In the genomic region with DNA sequence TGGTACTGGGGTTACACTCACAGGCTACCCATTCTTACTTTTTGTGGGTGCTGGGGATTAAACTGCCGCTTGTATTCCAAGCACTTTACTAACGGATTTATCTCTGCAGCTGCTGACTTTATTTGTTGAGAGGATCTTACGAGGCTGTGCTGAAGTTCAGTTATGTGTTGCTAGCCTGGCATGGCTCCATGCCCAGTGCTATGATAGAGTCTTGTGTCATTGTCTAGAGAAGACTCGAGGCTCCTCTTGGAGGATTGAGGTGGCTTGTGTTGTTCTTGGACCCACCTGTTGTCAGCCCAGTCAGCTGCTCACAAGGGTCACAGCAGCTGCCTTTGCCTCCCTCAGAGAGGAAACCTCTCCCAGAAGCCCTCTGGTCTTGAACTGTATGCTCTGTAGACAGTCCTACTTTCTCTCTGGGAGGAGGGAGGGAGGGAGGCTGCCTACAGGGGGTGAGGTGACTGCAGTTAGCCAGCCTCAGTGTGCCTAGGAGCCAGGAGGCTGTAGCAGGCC, we compare ENCODE assay signal across 16 mouse cellular contexts. TPM values are rescaled to one million over a fixed set of nuclear protein-coding genes. Genes with fewer than 3 reads are reported as not detected.
DNase-seq lines count a peak whose midpoint lies in the region; TF ChIP-seq lines count a peak whose summit lies in the region.
"Had no signal": no experiment of that assay in that cellular context is flagged by ENCODE, and none has a peak within 500 bp of the region (broad histone marks: within the 10 kb centered on the region; RNA-seq: fewer than 3 reads in every experiment).

No protein-coding gene starts in this region.

- TF ChIP-seq POLR2A in heart, adult 2 months (IDR thresholded peaks at IDR 0.05; ENCODE audit: insufficient read depth, low read depth, low read length), result no peak
- no peak for TF ChIP-seq POLR2A in spleen, adult 2 months (IDR thresholded peaks at IDR 0.05; ENCODE audit: low read depth, low read length)

- TF ChIP-seq EP300 in heart, adult 2 months (IDR thresholded peaks at IDR 0.05; ENCODE audit: insufficient read depth, low read depth, low read length), result no peak

- 55% methylated on average over 4 of the region's 4 CpGs for WGBS in heart, adult 2 months
- 80% methylated on average over 4 of the region's 4 CpGs for WGBS in spleen, adult 2 months

- no peaks in the 10 kb centered on the region for H3K27me3 ChIP-seq in heart, adult 2 months (ENCODE audit: control insufficient read depth, insufficient read depth, low read length)
- no peaks in the 10 kb centered on the region for H3K27me3 ChIP-seq in spleen, adult 2 months (ENCODE audit: control insufficient read depth, insufficient read depth, low read length)
- H3K27me3 ChIP-seq: embryonic facial prominence, embryonic 15.5 days; forebrain, embryonic 12.5 days; liver, embryonic 15.5 days; neural tube, embryonic 15.5 days had no signal

- peak overlapping the region; percentile 15; the same call in 1 of the 2 replicates for H3K9ac ChIP-seq in heart, adult 2 months (ENCODE audit: low read depth, low read length)
- H3K9ac ChIP-seq: embryonic facial prominence, embryonic 15.5 days; forebrain, embryonic 12.5 days; liver, embryonic 15.5 days; neural tube, embryonic 15.5 days had no signal

- intact Hi-C loops in heart, adult 2 months (cut with DNase I), result no loop called here

- no peak for TF ChIP-seq CTCF in heart, adult 2 months (IDR thresholded peaks at IDR 0.05)
- no peak for TF ChIP-seq CTCF in layer of hippocampus, adult 2 months (conservative IDR thresholded peaks at IDR 0.05)
- no peak for TF ChIP-seq CTCF in spleen, adult 2 months (IDR thresholded peaks at IDR 0.05; ENCODE audit: extremely low read depth, insufficient read depth, insufficient read length, insufficient replicate concordance)

- DNase-seq in heart, adult 2 months, result peak in 1 of 2 experiments; percentile 18
- DNase-seq in heart, adult 8-10 months (ENCODE audit: low spot score), result no peak
- DNase-seq in layer of hippocampus, adult 2 months (ENCODE audit: low spot score in 2 of 2), result no peak
- no peak for DNase-seq in layer of hippocampus, adult 8-10 months (ENCODE audit: low spot score in 2 of 2)
- DNase-seq in spleen, adult 2 months (ENCODE audit: low read depth in 1 of 2, low spot score in 2 of 2), result no peak
- no peak for DNase-seq in spleen, adult 18-20 months
- DNase-seq in Muller cell, postnatal 12 days (ENCODE audit: inconsistent ontology term), result no peak
- DNase-seq: adrenal gland, adult 2 months; cerebellum, adult 18-20 months; retina, postnatal 1 day; thymus, postnatal 14 days had no signal

- H3K79me2 ChIP-seq in heart, adult 2 months (replicated peaks; ENCODE audit: control insufficient read depth, insufficient read depth, low read length), result peaks cover under 1% of the 10 kb centered on the region; the same call in 1 of the 2 replicates

- H3K4me1 ChIP-seq in heart, adult 2 months (ENCODE audit: control insufficient read depth, insufficient read depth, low read length), result peaks cover 7% of the 10 kb centered on the region
- H3K4me1 ChIP-seq in spleen, adult 2 months (ENCODE audit: control insufficient read depth, insufficient read depth, insufficient read length), result peaks cover 3% of the 10 kb centered on the region; the same call in 1 of the 2 replicates
- H3K4me1 ChIP-seq: embryonic facial prominence, embryonic 15.5 days; forebrain, embryonic 12.5 days; neural tube, embryonic 15.5 days had no signal

- H3K4me3 ChIP-seq in heart, adult 2 months, result no peak overlapping the region
- H3K4me3 ChIP-seq in layer of hippocampus, adult 2 months, result no peak overlapping the region
- no peak overlapping the region for H3K4me3 ChIP-seq in spleen, adult 2 months (ENCODE audit: extremely low read depth, insufficient read depth, insufficient read length)
- H3K4me3 ChIP-seq: embryonic facial prominence, embryonic 15.5 days; forebrain, embryonic 12.5 days; liver, embryonic 15.5 days; neural tube, embryonic 15.5 days had no signal

- H3K36me3 ChIP-seq in heart, adult 2 months (ENCODE audit: control insufficient read depth, insufficient read depth, low read length), result peaks cover 9% of the 10 kb centered on the region
- peaks cover 13% of the 10 kb centered on the region for H3K36me3 ChIP-seq in spleen, adult 2 months (ENCODE audit: control insufficient read depth, insufficient read depth, low read length)

- peak overlapping the region; percentile 88 for H3K27ac ChIP-seq in heart, adult 2 months
- peak overlapping the region; percentile 2; the same call in 1 of the 2 replicates for H3K27ac ChIP-seq in layer of hippocampus, adult 2 months
- peak overlapping the region; percentile 7 for H3K27ac ChIP-seq in spleen, adult 2 months (ENCODE audit: insufficient read depth, low read length)
- H3K27ac ChIP-seq: embryonic facial prominence, embryonic 15.5 days; forebrain, embryonic 12.5 days; hindbrain, postnatal 0 days; liver, embryonic 15.5 days; neural tube, embryonic 15.5 days had no signal

RNA-seq across cellular contexts. Expression of a gene that starts 19.6 kb away (rescaled TPM):
- total RNA-seq in heart, adult 2 months (2021), result 10 to 100 TPM; 45.9 to 50.3 TPM
- 34.1 and 50.8 TPM in 2 replicates for polyA plus RNA-seq in heart, adult 2 months (2012; rRNA removed)
- 10 to 100 TPM; 48.0 to 58.0 (median 50.7) TPM for total RNA-seq in heart, adult 8-10 months (2022)
- 10 to 100 TPM; 78.8 to 91.0 TPM for total RNA-seq in layer of hippocampus, adult 2 months (2021)
- total RNA-seq in layer of hippocampus, adult 8-10 months (2022), result 10 to 100 TPM; 87.2 to 98.8 (median 91.4) TPM
- 23.8 and 24.7 TPM in 2 replicates for polyA plus RNA-seq in spleen, adult 2 months (2012; rRNA removed)

RNA-seq across cellular contexts. Expression of a gene that starts 32.1 kb away (rescaled TPM):
- 10 to 100 TPM; 38.2 to 45.4 TPM for total RNA-seq in heart, adult 2 months (2021)
- polyA plus RNA-seq in heart, adult 2 months (2012; rRNA removed), result 57.3 and 59.6 TPM in 2 replicates
- total RNA-seq in heart, adult 8-10 months (2022), result 10 to 100 TPM; 39.1 to 45.9 (median 43.7) TPM
- total RNA-seq in layer of hippocampus, adult 2 months (2021), result 10 to 100 TPM; 52.5 to 53.8 TPM
- total RNA-seq in layer of hippocampus, adult 8-10 months (2022), result 10 to 100 TPM; 47.8 to 56.9 (median 50.8) TPM
- 91.4 and 137 TPM in 2 replicates for polyA plus RNA-seq in spleen, adult 2 months (2012; rRNA removed)

Comparison
In these comparisons a context has a peak if more than half of its experiments do, and no peak if none do; other contexts are left out.
1. H3K27ac ChIP-seq: peak in every context shown above with its lines; median percentile 88 in heart, adult 2 months; 7 in spleen, adult 2 months; 2 in layer of hippocampus, adult 2 months.